ENCODE assay signal across 34 mouse cellular contexts in genomic region chr10:105195377-105195776, GRCm38 (mm10).
"Had no signal": no experiment of that assay in that cellular context is flagged by ENCODE, and none has a peak within 500 bp of the region (broad histone marks: within the 10 kb centered on the region; RNA-seq: fewer than 3 reads in every experiment).

No protein-coding gene starts in this region.

- H3K9me3 ChIP-seq: heart, embryonic 10.5 days; heart, embryonic 12.5 days; heart, embryonic 13.5 days; heart, embryonic 15.5 days; hindbrain, embryonic 10.5 days; hindbrain, embryonic 12.5 days; hindbrain, embryonic 13.5 days; hindbrain, embryonic 15.5 days; intestine, embryonic 15.5 days; kidney, embryonic 15.5 days had no signal

- H3K9ac ChIP-seq: heart, embryonic 12.5 days; heart, embryonic 13.5 days; heart, embryonic 15.5 days; hindbrain, embryonic 12.5 days; hindbrain, embryonic 13.5 days; hindbrain, embryonic 14.5 days; hindbrain, embryonic 15.5 days; intestine, embryonic 15.5 days; kidney, embryonic 15.5 days had no signal

- H3K36me3 ChIP-seq: heart, embryonic 10.5 days; heart, embryonic 12.5 days; heart, embryonic 13.5 days; heart, embryonic 15.5 days; hindbrain, embryonic 10.5 days; hindbrain, embryonic 12.5 days; hindbrain, embryonic 13.5 days; hindbrain, embryonic 15.5 days; intestine, embryonic 15.5 days; kidney, embryonic 15.5 days had no signal

- DNase-seq: heart, postnatal 10 days; heart, postnatal 14 days; heart, postnatal 36 days; heart, postnatal 4 days; kidney, adult 11 months; kidney, adult 18-20 months; kidney, adult 8-10 months; kidney, adult 9 months; kidney, postnatal 10 days; kidney, postnatal 14 days; kidney, postnatal 25 days; kidney, postnatal 36 days; kidney, postnatal 4 days; layer of hippocampus, adult 9-11 months; layer of hippocampus, postnatal 36 days had no signal

- H3K4me3 ChIP-seq: heart, embryonic 10.5 days; heart, embryonic 12.5 days; heart, embryonic 13.5 days; heart, embryonic 15.5 days; hindbrain, embryonic 10.5 days; hindbrain, embryonic 12.5 days; hindbrain, embryonic 13.5 days; hindbrain, embryonic 15.5 days; intestine, embryonic 15.5 days; kidney, embryonic 15.5 days; layer of hippocampus, adult 2 months had no signal

- H3K4me1 ChIP-seq: heart, embryonic 10.5 days; heart, embryonic 12.5 days; heart, embryonic 15.5 days; intestine, embryonic 15.5 days had no signal

- H3K27ac ChIP-seq: heart, embryonic 10.5 days; heart, embryonic 13.5 days; heart, embryonic 15.5 days; hindbrain, embryonic 10.5 days; hindbrain, embryonic 12.5 days; hindbrain, embryonic 13.5 days; hindbrain, embryonic 14.5 days; hindbrain, embryonic 15.5 days; hindbrain, postnatal 0 days; intestine, embryonic 15.5 days; kidney, embryonic 15.5 days; kidney, postnatal 0 days; layer of hippocampus, adult 2 months had no signal

- H3K4me2 ChIP-seq: heart, embryonic 11.5 days; heart, embryonic 12.5 days; heart, embryonic 13.5 days; heart, embryonic 15.5 days; hindbrain, embryonic 12.5 days; hindbrain, embryonic 13.5 days; hindbrain, embryonic 14.5 days; hindbrain, embryonic 15.5 days; intestine, embryonic 15.5 days; kidney, embryonic 15.5 days had no signal

- ATAC-seq: hindbrain, embryonic 16.5 days; hindbrain, postnatal 0 days; inflammation-experienced regulatory T-cells, adult 6 months; intestine, embryonic 15.5 days; intestine, embryonic 16.5 days; intestine, postnatal 0 days had no signal

- H3K27me3 ChIP-seq: heart, embryonic 12.5 days; heart, embryonic 13.5 days; heart, embryonic 15.5 days; hindbrain, embryonic 12.5 days; hindbrain, embryonic 13.5 days; hindbrain, embryonic 15.5 days; intestine, embryonic 15.5 days; kidney, embryonic 15.5 days had no signal
